Mouse (Mus musculus): ENCODE results near the gene Gm12184. TPM values are rescaled to one million over a fixed set of nuclear protein-coding genes. Genes with fewer than 3 reads are reported as not detected.

Gene Gm12184
- polyA plus RNA-seq, 1 experiment = 9.7 TPM

DNA sequence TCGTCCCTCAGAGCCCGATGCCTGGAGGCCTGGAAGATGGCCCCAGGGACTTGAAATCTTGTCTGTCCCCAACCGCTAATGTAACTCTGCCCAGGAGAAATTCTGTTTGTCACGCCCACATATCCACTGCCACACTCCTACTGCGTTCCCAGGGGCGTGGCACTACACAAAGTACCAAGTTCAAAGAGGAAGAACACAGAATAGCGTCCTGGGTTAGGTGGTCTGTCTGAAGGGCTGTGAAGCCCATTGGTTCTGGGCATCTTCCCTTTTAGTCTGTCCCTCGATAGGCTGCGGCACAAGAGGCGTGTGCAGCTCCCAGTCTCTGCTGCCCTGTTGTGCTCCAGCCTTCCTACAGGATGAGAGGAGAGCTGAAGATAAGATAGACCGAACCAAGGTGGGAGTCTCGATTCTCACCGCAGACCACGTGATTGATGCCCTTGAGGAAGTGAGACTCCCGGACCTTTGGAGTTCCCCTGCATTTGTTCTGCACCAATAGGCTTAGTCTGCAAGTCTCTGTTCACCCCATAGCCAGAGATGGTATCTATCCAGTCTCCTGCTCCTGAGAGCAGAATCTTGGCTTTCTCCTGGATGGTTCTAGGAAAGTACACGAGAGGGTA, 11.8 kb upstream of the Gm12184 start:
- 3% methylated on average over 16 of the region's 16 CpGs for WGBS
- peak overlapping the region; percentile 89 for H3K27ac ChIP-seq (ENCODE audit: insufficient read depth, low read depth, low read length)
- no peaks in the 10 kb centered on the region for H3K36me3 ChIP-seq (ENCODE audit: control insufficient read depth, insufficient read depth, low read length)
- peak overlapping the region; percentile 76 for H3K4me3 ChIP-seq (ENCODE audit: insufficient read depth, low read depth, low read length)
- DNase-seq = peak; percentile 81
- H3K4me1 ChIP-seq (ENCODE audit: control insufficient read depth, insufficient read depth, low read length) = peaks cover 18% of the 10 kb centered on the region
- H3K27me3 ChIP-seq (replicated peaks; ENCODE audit: control insufficient read depth, insufficient read depth, low read length) = no peaks in the 10 kb centered on the region
- TF ChIP-seq CTCF (conservative IDR thresholded peaks at IDR 0.05; ENCODE audit: insufficient read depth, insufficient read length, low read depth, low read length) (no peak), POLR2A (IDR thresholded peaks at IDR 0.05; ENCODE audit: low read depth, low read length) (no peak)

GRCm38 (mm10) chr11:48837310-48838180, 11.1 kb upstream of the Gm12184 start:
- H3K4me3 ChIP-seq (ENCODE audit: insufficient read depth, low read depth, low read length) = peak overlapping the region; percentile 76
- peak; percentile 91 for DNase-seq
- H3K36me3 ChIP-seq (ENCODE audit: control insufficient read depth, insufficient read depth, low read length) = no peaks in the 10 kb centered on the region
- H3K27me3 ChIP-seq (replicated peaks; ENCODE audit: control insufficient read depth, insufficient read depth, low read length) = no peaks in the 10 kb centered on the region
- H3K4me1 ChIP-seq (ENCODE audit: control insufficient read depth, insufficient read depth, low read length) = peaks cover 11% of the 10 kb centered on the region
- TF ChIP-seq CTCF (conservative IDR thresholded peaks at IDR 0.05; ENCODE audit: insufficient read depth, insufficient read length, low read depth, low read length) (no peak), POLR2A (IDR thresholded peaks at IDR 0.05; ENCODE audit: low read depth, low read length) (peak; percentile 13)
- WGBS = under 1% methylated on average over 76 of the region's 77 CpGs
- H3K27ac ChIP-seq (ENCODE audit: insufficient read depth, low read depth, low read length) = peak overlapping the region; percentile 89

DNA sequence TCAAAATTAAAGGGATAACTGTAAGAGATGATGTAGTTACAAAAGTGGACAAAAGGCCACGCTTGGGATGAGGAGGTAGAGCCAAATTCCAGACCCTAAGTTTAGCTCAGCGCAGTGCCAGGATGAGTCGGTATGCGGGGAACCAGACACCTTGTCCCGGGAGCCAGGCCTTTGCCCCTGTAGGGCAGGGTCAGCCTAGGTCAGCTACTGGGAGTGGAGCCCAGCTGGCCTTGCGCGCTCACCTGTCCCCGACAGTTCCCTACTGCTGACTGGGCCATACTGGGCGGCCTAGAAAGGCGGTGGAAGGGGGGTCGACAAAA, 10.5 kb upstream of the Gm12184 start:
- H3K27ac ChIP-seq (ENCODE audit: insufficient read depth, low read depth, low read length) = peak overlapping the region; percentile 89
- no peaks in the 10 kb centered on the region for H3K27me3 ChIP-seq (replicated peaks; ENCODE audit: control insufficient read depth, insufficient read depth, low read length)
- WGBS = 32% methylated on average over 11 of the region's 11 CpGs
- peaks cover 5% of the 10 kb centered on the region for H3K4me1 ChIP-seq (ENCODE audit: control insufficient read depth, insufficient read depth, low read length)
- no peak for TF ChIP-seq POLR2A (IDR thresholded peaks at IDR 0.05; ENCODE audit: low read depth, low read length)
- no peak for TF ChIP-seq CTCF (conservative IDR thresholded peaks at IDR 0.05; ENCODE audit: insufficient read depth, insufficient read length, low read depth, low read length)
- H3K36me3 ChIP-seq (ENCODE audit: control insufficient read depth, insufficient read depth, low read length) = no peaks in the 10 kb centered on the region
- peak overlapping the region; percentile 76 for H3K4me3 ChIP-seq (ENCODE audit: insufficient read depth, low read depth, low read length)
- peak; percentile 89 for DNase-seq

DNA sequence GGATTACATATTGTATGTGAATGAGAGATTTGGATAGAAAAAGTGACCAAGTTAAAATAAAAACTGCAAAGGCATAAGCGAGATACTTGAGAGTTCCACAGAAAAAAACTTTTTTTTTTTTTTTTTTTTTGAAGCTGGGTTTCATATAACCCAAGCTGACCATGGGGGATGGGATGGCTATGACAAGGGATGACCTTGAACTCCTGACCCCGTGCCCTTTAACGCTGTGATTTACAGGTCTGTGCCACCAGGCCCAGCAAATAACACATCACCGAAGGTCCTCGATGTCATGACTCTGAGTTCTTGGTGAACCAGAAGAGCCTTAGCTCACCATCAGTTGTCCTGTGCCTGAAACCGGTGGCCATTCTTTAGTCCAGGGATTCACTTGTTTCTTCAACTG, 9.5 kb upstream of the Gm12184 start:
- Histone ChIP-seq H3K27me3 (replicated peaks; ENCODE audit: control insufficient read depth, insufficient read depth, low read length) (no peaks in the 10 kb centered on the region), H3K4me3 (ENCODE audit: insufficient read depth, low read depth, low read length) (no peak overlapping the region), H3K27ac (ENCODE audit: insufficient read depth, low read depth, low read length) (no peak overlapping the region), H3K36me3 (ENCODE audit: control insufficient read depth, insufficient read depth, low read length) (no peaks in the 10 kb centered on the region), H3K4me1 (ENCODE audit: control insufficient read depth, insufficient read depth, low read length) (no peaks in the 10 kb centered on the region; the same call in 1 of the 2 replicates)
- no peak for TF ChIP-seq POLR2A (IDR thresholded peaks at IDR 0.05; ENCODE audit: low read depth, low read length)
- TF ChIP-seq CTCF (conservative IDR thresholded peaks at IDR 0.05; ENCODE audit: insufficient read depth, insufficient read length, low read depth, low read length) = no peak
- WGBS = 79% methylated on average over 6 of the region's 6 CpGs
- DNase-seq = no peak

DNA sequence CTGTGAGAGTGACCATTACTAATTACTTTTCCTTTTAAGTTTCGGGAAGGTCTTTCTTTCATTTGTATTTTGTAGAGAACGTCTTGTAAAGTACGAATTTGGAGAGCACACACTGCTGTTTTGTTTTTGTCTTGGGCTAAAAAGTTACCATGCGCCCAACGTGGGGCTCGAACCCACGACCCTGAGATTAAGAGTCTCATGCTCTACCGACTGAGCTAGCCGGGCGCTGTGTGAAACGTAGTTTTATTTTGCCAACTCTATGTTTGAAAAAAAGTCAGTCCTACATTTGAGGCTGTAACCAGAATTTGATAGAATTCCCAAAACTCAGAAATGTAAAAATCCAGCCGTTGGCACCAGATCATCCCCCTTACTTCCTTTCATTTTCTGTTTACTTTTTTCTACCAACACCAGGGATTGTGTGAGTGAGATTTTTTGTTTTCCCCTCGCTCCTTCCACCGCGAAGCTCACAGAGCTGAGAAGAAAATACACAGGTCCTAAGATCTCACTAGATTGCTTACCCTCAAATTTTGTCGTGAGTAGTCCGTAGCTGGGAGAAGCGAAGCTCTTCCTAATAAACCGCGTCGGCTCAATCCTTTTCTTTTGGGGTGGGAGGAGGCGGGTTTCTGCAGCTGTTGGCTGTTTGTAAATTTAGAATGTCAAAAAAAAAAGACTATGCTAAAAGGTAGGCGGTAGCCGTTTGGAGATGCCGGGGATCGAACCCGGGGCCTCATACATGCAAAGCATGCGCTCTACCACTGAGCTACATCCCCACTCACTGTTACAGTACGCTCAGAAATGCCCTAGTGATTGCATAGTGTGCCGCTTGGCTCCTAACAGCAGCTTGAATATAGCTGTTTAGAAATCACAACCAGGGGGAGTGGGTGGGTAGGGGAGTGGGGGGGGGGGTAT, 7.5 kb upstream of the Gm12184 start:
- H3K4me3 ChIP-seq (ENCODE audit: insufficient read depth, low read depth, low read length) = peak overlapping the region; percentile 66
- TF ChIP-seq CTCF (conservative IDR thresholded peaks at IDR 0.05; ENCODE audit: insufficient read depth, insufficient read length, low read depth, low read length) = no peak
- no peak for TF ChIP-seq POLR2A (IDR thresholded peaks at IDR 0.05; ENCODE audit: low read depth, low read length)
- DNase-seq = peak; percentile 95
- WGBS = 2% methylated on average over 30 of the region's 30 CpGs
- no peaks in the 10 kb centered on the region for H3K27me3 ChIP-seq (replicated peaks; ENCODE audit: control insufficient read depth, insufficient read depth, low read length)
- no peaks in the 10 kb centered on the region; the same call in 1 of the 2 replicates for H3K4me1 ChIP-seq (ENCODE audit: control insufficient read depth, insufficient read depth, low read length)
- H3K36me3 ChIP-seq (ENCODE audit: control insufficient read depth, insufficient read depth, low read length) = no peaks in the 10 kb centered on the region
- peak overlapping the region; percentile 69 for H3K27ac ChIP-seq (ENCODE audit: insufficient read depth, low read depth, low read length)

DNA sequence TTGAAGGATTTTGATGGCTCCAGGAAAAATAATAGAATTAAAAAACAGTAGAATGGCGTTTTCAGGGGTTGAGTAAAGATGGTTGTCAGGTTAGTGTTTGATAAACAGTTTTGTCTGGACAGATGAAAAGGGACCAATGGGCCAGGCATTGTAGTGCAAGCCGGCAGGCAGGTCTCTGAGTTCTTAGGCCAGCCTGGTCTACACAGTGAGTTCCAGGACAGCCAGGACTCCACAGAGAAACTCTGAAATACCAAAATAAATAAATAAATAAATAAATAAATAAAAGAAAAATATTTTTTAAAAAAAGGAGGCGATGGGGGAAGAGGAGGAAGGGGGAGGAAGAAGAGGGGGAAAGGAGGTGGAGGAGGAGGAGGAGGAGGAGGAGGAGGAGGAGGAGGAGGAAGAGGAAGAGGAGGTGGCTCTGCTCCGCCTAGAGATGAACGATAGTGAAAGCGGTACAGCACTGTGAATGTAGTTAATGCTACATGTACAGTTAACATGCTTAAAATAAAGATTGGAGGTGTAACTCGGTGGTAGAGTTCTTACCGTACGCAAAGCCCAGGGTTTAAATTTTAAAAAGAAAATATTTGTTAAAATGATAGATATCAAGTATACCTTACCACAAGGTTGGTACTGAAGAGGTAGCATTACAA, 6.7 kb upstream of the Gm12184 start:
- Histone ChIP-seq H3K4me1 (ENCODE audit: control insufficient read depth, insufficient read depth, low read length) (no peaks in the 10 kb centered on the region; the same call in 1 of the 2 replicates), H3K27me3 (replicated peaks; ENCODE audit: control insufficient read depth, insufficient read depth, low read length) (no peaks in the 10 kb centered on the region), H3K36me3 (ENCODE audit: control insufficient read depth, insufficient read depth, low read length) (no peaks in the 10 kb centered on the region), H3K27ac (ENCODE audit: insufficient read depth, low read depth, low read length) (no peak overlapping the region), H3K4me3 (ENCODE audit: insufficient read depth, low read depth, low read length) (peak overlapping the region; percentile 17)
- no peak for DNase-seq
- WGBS = 28% methylated on average over 9 of the region's 9 CpGs
- TF ChIP-seq CTCF (conservative IDR thresholded peaks at IDR 0.05; ENCODE audit: insufficient read depth, insufficient read length, low read depth, low read length) (no peak), POLR2A (IDR thresholded peaks at IDR 0.05; ENCODE audit: low read depth, low read length) (no peak)

Data from kidney, adult 2 months (tissue).